Comparison of ENCODE assay signal across 12 mouse cellular contexts in the genomic region with DNA sequence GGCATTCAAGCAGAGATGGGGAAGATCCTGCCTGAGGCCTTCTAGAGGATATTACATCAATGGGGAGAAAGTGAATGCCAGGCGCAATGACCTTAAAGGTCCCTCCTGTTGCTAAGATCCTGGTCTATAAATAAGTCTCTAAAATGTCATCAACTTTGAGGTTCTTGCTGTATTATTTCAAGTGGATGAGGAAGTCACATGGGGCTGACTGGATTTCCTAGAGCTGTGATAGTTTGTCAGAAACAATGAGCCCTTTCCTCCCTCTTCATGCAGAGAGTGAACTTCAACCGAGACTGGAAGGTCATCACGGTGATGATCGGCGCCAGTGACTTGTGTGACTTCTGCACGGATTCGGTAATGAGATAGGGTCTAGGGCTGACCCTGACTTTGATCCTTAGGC.
"Had no signal": no experiment of that assay in that cellular context is flagged by ENCODE, and none has a peak within 500 bp of the region (broad histone marks: within the 10 kb centered on the region; RNA-seq: fewer than 3 reads in every experiment).

No protein-coding gene starts in this region.

- H3K27ac ChIP-seq: layer of hippocampus, adult 2 months; limb, embryonic 13.5 days; liver, embryonic 13.5 days; midbrain, embryonic 13.5 days; neural tube, embryonic 15.5 days; stomach, postnatal 0 days had no signal

- DNase-seq: left cerebral cortex, postnatal 4 days; liver, embryonic 13.5 days; lung, adult 18-20 months; right cerebral cortex, adult 18-20 months; right cerebral cortex, postnatal 25 days; thymus, postnatal 4 days had no signal

- H3K9ac ChIP-seq: limb, embryonic 13.5 days; liver, embryonic 13.5 days; midbrain, embryonic 13.5 days; neural tube, embryonic 15.5 days had no signal

- ATAC-seq: midbrain, embryonic 13.5 days had no signal

- H3K4me3 ChIP-seq: layer of hippocampus, adult 2 months; limb, embryonic 13.5 days; liver, embryonic 13.5 days; midbrain, embryonic 13.5 days; myocyte; neural tube, embryonic 15.5 days had no signal

- H3K27me3 ChIP-seq: limb, embryonic 13.5 days; liver, embryonic 13.5 days; midbrain, embryonic 13.5 days; neural tube, embryonic 15.5 days had no signal

- H3K9me3 ChIP-seq: limb, embryonic 13.5 days; liver, embryonic 13.5 days; midbrain, embryonic 13.5 days; neural tube, embryonic 15.5 days had no signal

- H3K4me2 ChIP-seq: limb, embryonic 13.5 days; liver, embryonic 13.5 days; midbrain, embryonic 13.5 days; neural tube, embryonic 15.5 days had no signal

- H3K36me3 ChIP-seq: limb, embryonic 13.5 days; liver, embryonic 13.5 days; midbrain, embryonic 13.5 days; neural tube, embryonic 15.5 days had no signal

- H3K4me1 ChIP-seq: liver, embryonic 13.5 days; midbrain, embryonic 13.5 days; neural tube, embryonic 15.5 days had no signal
